Mouse (Mus musculus) urinary bladder, adult 2 months (tissue): ENCODE data around the gene Sigmar1. TPM values are rescaled to one million over a fixed set of nuclear protein-coding genes. Genes with fewer than 3 reads are reported as not detected.
"Not testable (repeated sequence)": the region's sequence is repeated elsewhere in the genome, so short reads cannot be mapped to it uniquely, and the experiment has no call there.

ENCODE experiments used
- DNase-seq: peaks from one replicate; pipeline ENCODE4 v3.0.0; 2022; ENCODE audit warnings: low spot score
- polyA plus RNA-seq: library from polyadenylated mRNA; depleted of rRNA; stranded (reverse); fragments of >200 nt; gene quantifications from 2 replicates; pipeline ENCODE4 v1.2.3, GENCODE M21; 2012

Sigmar1 gene
- polyA plus RNA-seq, 1 experiment, result 81.4 TPM

- no peak for DNase-seq
Observed at GRCm38 (mm10) chr4:41711705-41712375, 44.1 kb downstream of the Sigmar1 start.

- no peak for DNase-seq
Observed at GRCm38 (mm10) chr4:41710229-41710628, 45.7 kb downstream of the Sigmar1 start.

GRCm38 (mm10) chr4:41708192-41708745 is 47.7 kb downstream of the Sigmar1 start:
- no peak for DNase-seq

GRCm38 (mm10) chr4:41707011-41707535 is 48.9 kb downstream of the Sigmar1 start:
- DNase-seq, result no peak

- DNase-seq, result no peak
Observed at GRCm38 (mm10) chr4:41705922-41706754, 49.8 kb downstream of the Sigmar1 start.

- no peak for DNase-seq
Observed at GRCm38 (mm10) chr4:41704651-41705050, 51.3 kb downstream of the Sigmar1 start.

- not testable (repeated sequence) for DNase-seq
Observed at GRCm38 (mm10) chr4:41702226-41702625, 53.7 kb downstream of the Sigmar1 start.

- DNase-seq, result not testable (repeated sequence)
Observed at GRCm38 (mm10) chr4:41700224-41700623, 55.7 kb downstream of the Sigmar1 start.

GRCm38 (mm10) chr4:41699783-41700182 is 56.2 kb downstream of the Sigmar1 start, which contains the start of gene Il11ra1:
Il11ra1 (plus strand) TSS chr4:41699989.
- not testable (repeated sequence) for DNase-seq

- DNase-seq, result not testable (repeated sequence)
Observed at GRCm38 (mm10) chr4:41698421-41699016, 57.4 kb downstream of the Sigmar1 start.

- DNase-seq, result peak; percentile 78
Observed at GRCm38 (mm10) chr4:41696930-41697841, 58.8 kb downstream of the Sigmar1 start, which contains the start of gene Cntfr. Cntfr (minus strand) TSS chr4:41697089.

GRCm38 (mm10) chr4:41696452-41696851 is 59.5 kb downstream of the Sigmar1 start:
- DNase-seq, result not testable (repeated sequence)

GRCm38 (mm10) chr4:41695800-41696199 is 60.2 kb downstream of the Sigmar1 start:
- not testable (repeated sequence) for DNase-seq

GRCm38 (mm10) chr4:41693511-41693910 is 62.4 kb downstream of the Sigmar1 start:
- DNase-seq, result not testable (repeated sequence)

GRCm38 (mm10) chr4:41690014-41690413 is 65.9 kb downstream of the Sigmar1 start:
- DNase-seq, result not testable (repeated sequence)

GRCm38 (mm10) chr4:41688562-41688961 is 67.4 kb downstream of the Sigmar1 start:
- DNase-seq, result not testable (repeated sequence)
